Mouse (Mus musculus) cortical plate, adult 2 months (tissue): ENCODE data around the gene Slc1a2.

ENCODE experiments used
- CTCF ChIP-seq: fragments of 200-500 bp; IDR thresholded peaks from 2 replicates; pipeline ENCODE4 v1.5.1; 2011; ENCODE audit warnings: mild to moderate bottlenecking, control low read depth, low read length; ENCODE audit not compliant: insufficient read depth; ENCODE audit errors: extremely low read depth
- POLR2A ChIP-seq: fragments of 200-500 bp; IDR thresholded peaks from 2 replicates; pipeline ENCODE4 v1.6.1; 2011; ENCODE audit warnings: mild to moderate bottlenecking, low read length, control low read depth; ENCODE audit not compliant: insufficient read depth; ENCODE audit errors: extremely low read depth

- no peak for TF ChIP-seq CTCF
- TF ChIP-seq POLR2A = no peak
Observed at GRCm38 (mm10) chr2:102663865-102664264, 5.4 kb downstream of the Slc1a2 start.
